Mouse (Mus musculus): ENCODE measurements at regions not wholly inside any gene's neighbourhood (a gene's known extent, or its start where the extent isn't known, plus 50 kb on each side); places are given as distances from the start of the nearest gene placed in this dataset.

DNA sequence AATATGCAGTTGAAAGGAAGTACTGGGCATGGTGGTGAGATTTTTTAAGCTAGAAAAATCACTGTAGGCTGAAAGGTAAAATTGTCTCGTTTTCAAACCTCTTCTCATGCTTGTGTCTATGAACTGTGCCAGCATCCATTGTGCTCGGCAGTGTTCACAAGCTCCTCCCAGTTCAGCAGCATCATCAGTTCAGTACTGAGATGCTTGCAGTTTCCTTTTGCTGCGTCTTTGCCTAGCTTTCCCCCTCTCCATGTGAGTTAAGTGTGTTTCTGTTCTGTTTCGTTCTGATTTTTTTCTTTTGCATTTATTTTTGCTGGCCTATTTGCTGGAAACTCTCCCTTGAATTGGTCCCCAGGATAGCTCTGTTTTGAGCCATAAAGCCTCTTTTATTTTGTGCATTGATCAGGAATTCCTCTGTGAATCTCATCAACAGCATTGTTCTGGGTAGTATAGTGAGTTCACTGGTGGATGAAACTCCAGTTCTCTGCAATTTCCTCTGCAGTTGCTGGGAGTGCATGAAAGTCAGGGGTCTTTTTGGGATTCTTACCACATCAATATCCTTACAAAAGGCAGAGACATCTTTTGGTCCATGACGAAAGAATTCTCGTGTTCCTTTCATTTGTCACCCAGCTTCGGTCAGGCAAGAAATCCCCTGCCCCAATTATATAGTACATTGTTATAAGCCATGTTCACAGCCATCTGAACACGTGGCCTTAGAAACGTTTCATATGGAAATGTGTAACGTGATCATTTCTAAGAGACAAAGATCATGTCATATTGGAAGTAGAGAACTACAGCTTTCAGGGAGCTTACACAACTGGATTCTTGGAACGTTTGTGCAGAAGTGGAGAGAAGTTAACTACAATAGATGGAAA is 326.2 kb upstream of the Frg1 start:
- Histone ChIP-seq H3K27ac (ENCODE audit: control insufficient read depth, low read depth, low read length) (no peak overlapping the region), H3K9ac (ENCODE audit: control insufficient read depth, low read depth, low read length, poor library complexity, severe bottlenecking) (no peak overlapping the region), H3K4me1 (ENCODE audit: control insufficient read depth in 1 of 2, insufficient read depth in 2 of 2, low read length in 2 of 2) (no peaks in the 10 kb centered on the region), H3K27me3 (ENCODE audit: control insufficient read depth in 1 of 2, insufficient read depth in 2 of 2, low read length in 2 of 2) (no peaks in the 10 kb centered on the region), H3K36me3 (ENCODE audit: control insufficient read depth in 1 of 2, insufficient read depth in 2 of 2, low read length in 2 of 2) (no peaks in the 10 kb centered on the region), H3K9me3 (replicated peaks; ENCODE audit: insufficient read depth, low read length) (no peaks in the 10 kb centered on the region), H3K79me2 (ENCODE audit: control insufficient read depth, insufficient read depth, low read length, poor library complexity) (no peaks in the 10 kb centered on the region), H3K4me3 (ENCODE audit: control insufficient read depth in 1 of 2, insufficient read depth in 1 of 2, low read depth in 2 of 2, low read length in 2 of 2) (no peak overlapping the region)
- DNase-seq (ENCODE audit: low read depth, low spot score) = no peak
- TF ChIP-seq POLR2AphosphoS5 (IDR thresholded peaks at IDR 0.05; ENCODE audit: borderline replicate concordance, low read depth, low read length) (no peak), NELFE (IDR thresholded peaks at IDR 0.05; ENCODE audit: low read depth, low read length) (no peak), SMC3 (IDR thresholded peaks at IDR 0.05; ENCODE audit: low read depth, low read length) (no peak)

DNA sequence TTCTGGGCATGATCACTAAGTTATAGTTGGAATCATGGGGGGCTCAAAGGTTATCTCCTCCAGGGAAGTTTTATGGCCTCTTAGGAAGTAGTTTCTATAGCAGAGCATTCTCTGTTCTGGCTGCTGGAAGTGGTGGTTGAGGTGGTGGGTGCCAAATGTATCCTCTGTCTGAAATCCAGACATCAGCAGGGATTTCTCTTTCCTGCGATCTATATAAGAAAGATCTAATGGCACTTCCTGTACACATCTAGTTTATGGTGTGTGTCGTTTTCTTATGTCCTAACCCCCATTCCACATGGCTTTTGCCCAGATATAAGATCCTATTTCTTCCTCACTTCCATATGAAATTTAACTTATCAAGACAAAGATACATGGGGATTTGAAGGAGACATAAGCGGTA is 300.1 kb upstream of the Frg1 start:
- H3K79me2 ChIP-seq (ENCODE audit: control insufficient read depth, insufficient read depth, low read length, poor library complexity) = no peaks in the 10 kb centered on the region
- no peak for DNase-seq (ENCODE audit: low read depth, low spot score)
- H3K27ac ChIP-seq (ENCODE audit: control insufficient read depth, low read depth, low read length) = no peak overlapping the region
- no peak overlapping the region for H3K4me3 ChIP-seq (ENCODE audit: control insufficient read depth in 1 of 2, insufficient read depth in 1 of 2, low read depth in 2 of 2, low read length in 2 of 2)
- H3K27me3 ChIP-seq (ENCODE audit: control insufficient read depth in 1 of 2, insufficient read depth in 2 of 2, low read length in 2 of 2) = no peaks in the 10 kb centered on the region
- no peak overlapping the region for H3K9ac ChIP-seq (ENCODE audit: control insufficient read depth, low read depth, low read length, poor library complexity, severe bottlenecking)
- TF ChIP-seq ZNF384 (IDR thresholded peaks at IDR 0.05; ENCODE audit: low read depth, low read length) (no peak), MAFK (IDR thresholded peaks at IDR 0.05; ENCODE audit: borderline replicate concordance, low read depth, low read length) (no peak), ZKSCAN1 (IDR thresholded peaks at IDR 0.05; ENCODE audit: low read depth, low read length) (no peak), MXI1 (IDR thresholded peaks at IDR 0.05; ENCODE audit: low read depth, low read length) (no peak), ZMIZ1 (IDR thresholded peaks at IDR 0.05; ENCODE audit: low read depth, low read length) (no peak)
- no peaks in the 10 kb centered on the region for H3K9me3 ChIP-seq (replicated peaks; ENCODE audit: insufficient read depth, low read length)
- no peaks in the 10 kb centered on the region for H3K36me3 ChIP-seq (ENCODE audit: control insufficient read depth in 1 of 2, insufficient read depth in 2 of 2, low read length in 2 of 2)
- H3K4me1 ChIP-seq (ENCODE audit: control insufficient read depth in 1 of 2, insufficient read depth in 2 of 2, low read length in 2 of 2) = no peaks in the 10 kb centered on the region

DNA sequence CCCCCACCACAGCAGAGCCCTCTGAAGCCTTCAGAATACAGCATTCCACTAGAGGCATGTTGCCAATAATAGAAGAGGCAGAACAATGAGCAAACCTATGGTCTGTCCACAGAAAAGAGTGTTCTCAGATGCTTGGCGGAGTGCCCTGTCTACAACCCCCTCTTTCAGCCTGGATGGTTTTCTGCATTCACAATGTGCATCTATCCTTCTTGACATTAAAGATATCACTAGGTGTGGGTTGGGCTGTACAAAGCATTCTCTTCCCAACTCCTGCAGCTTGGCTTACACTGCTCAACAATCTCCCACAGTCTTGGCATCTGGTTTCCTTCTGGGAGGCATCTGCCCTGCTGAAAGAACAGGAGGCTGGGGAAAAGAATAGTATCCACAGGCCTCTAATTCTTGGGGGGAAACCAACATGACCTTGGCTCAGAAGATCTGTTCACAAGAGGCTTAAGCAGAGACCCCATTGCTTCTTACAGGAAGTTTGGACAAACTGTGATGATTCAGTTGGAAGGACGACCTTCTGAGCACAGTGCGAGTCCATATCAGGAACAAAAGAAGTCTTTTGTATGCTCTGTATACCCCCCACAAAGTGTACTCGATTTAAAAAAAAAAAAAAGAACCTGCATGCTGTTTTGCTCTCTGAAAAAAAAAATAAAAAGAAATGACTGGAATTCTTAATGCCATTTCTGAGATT is 296.9 kb upstream of the Frg1 start:
- Histone ChIP-seq H3K4me1 (ENCODE audit: control insufficient read depth in 1 of 2, insufficient read depth in 2 of 2, low read length in 2 of 2) (no peaks in the 10 kb centered on the region), H3K27ac (ENCODE audit: control insufficient read depth, low read depth, low read length) (no peak overlapping the region), H3K9ac (ENCODE audit: control insufficient read depth, low read depth, low read length, poor library complexity, severe bottlenecking) (no peak overlapping the region), H3K79me2 (ENCODE audit: control insufficient read depth, insufficient read depth, low read length, poor library complexity) (no peaks in the 10 kb centered on the region), H3K9me3 (replicated peaks; ENCODE audit: insufficient read depth, low read length) (no peaks in the 10 kb centered on the region), H3K4me3 (ENCODE audit: control insufficient read depth in 1 of 2, insufficient read depth in 1 of 2, low read depth in 2 of 2, low read length in 2 of 2) (no peak overlapping the region), H3K36me3 (ENCODE audit: control insufficient read depth in 1 of 2, insufficient read depth in 2 of 2, low read length in 2 of 2) (no peaks in the 10 kb centered on the region), H3K27me3 (ENCODE audit: control insufficient read depth in 1 of 2, insufficient read depth in 2 of 2, low read length in 2 of 2) (no peaks in the 10 kb centered on the region)
- no peak for DNase-seq (ENCODE audit: low read depth, low spot score)
- TF ChIP-seq RCOR1 (IDR thresholded peaks at IDR 0.05; ENCODE audit: low read depth, low read length) (no peak), ELF1 (IDR thresholded peaks at IDR 0.05; ENCODE audit: low read depth, low read length) (no peak), ZNF384 (IDR thresholded peaks at IDR 0.05; ENCODE audit: low read depth, low read length) (no peak), CHD1 (IDR thresholded peaks at IDR 0.05; ENCODE audit: low read depth, low read length) (no peak), MAZ (IDR thresholded peaks at IDR 0.05; ENCODE audit: low read depth, low read length) (no peak), E2F4 (IDR thresholded peaks at IDR 0.05; ENCODE audit: borderline replicate concordance, low read depth, low read length) (no peak), ETS1 (IDR thresholded peaks at IDR 0.05; ENCODE audit: low read depth, low read length) (no peak), USF2 (IDR thresholded peaks at IDR 0.05; ENCODE audit: borderline replicate concordance in 1 of 2, insufficient read depth in 1 of 2, low read depth in 1 of 2, low read length in 2 of 2) (no peak), ZMIZ1 (IDR thresholded peaks at IDR 0.05; ENCODE audit: low read depth, low read length) (no peak), KAT2A (conservative IDR thresholded peaks at IDR 0.05; ENCODE audit: low read depth, low read length) (no peak), MAX (IDR thresholded peaks at IDR 0.05; ENCODE audit: low read length) (no peak)
